Mouse (Mus musculus): ENCODE data around the gene Scamp2. TPM values are rescaled to one million over a fixed set of nuclear protein-coding genes. Genes with fewer than 3 reads are reported as not detected.
A peak's percentile ranks its signal among the peaks of the same experiment; 100 is the strongest.

The Scamp2 gene
- polyA plus RNA-seq, 1 experiment from 2014 or later: 58.2 TPM

GRCm38 (mm10) chr9:57618854-57619253 is 58.1 kb downstream of the Scamp2 start:
- Histone ChIP-seq H3K4me3 (ENCODE audit: low read depth, low read length) (no peak overlapping the region), H3K4me1 (replicated peaks; ENCODE audit: control insufficient read depth, insufficient read depth, low read length) (no peaks in the 10 kb centered on the region), H3K9me3 (ENCODE audit: control insufficient read depth, low read length) (no peaks in the 10 kb centered on the region), H3K4me2 (ENCODE audit: low read depth, low read length, severe bottlenecking) (no peak overlapping the region), H3K36me3 (ENCODE audit: control insufficient read depth, insufficient read depth, low read length) (no peaks in the 10 kb centered on the region), H3K27me3 (ENCODE audit: control insufficient read depth, insufficient read depth, low read length) (no peaks in the 10 kb centered on the region), H3K27ac (ENCODE audit: low read depth, low read length) (no peak overlapping the region), H3K9ac (ENCODE audit: low read length) (no peak overlapping the region)
- no peak for DNase-seq (ENCODE audit: low spot score)
- WGBS: 89% methylated on average over 8 of the region's 8 CpGs
- ATAC-seq (replicated peaks; ENCODE audit: low FRiP score): no peak

GRCm38 (mm10) chr9:57620674-57621073 is 59.9 kb downstream of the Scamp2 start, which contains the start of gene Lman1l:
Gene Lman1l, minus strand, starts transcription at chr9:57620774.
- Histone ChIP-seq H3K27ac (ENCODE audit: low read depth, low read length) (no peak within 1 kb of the TSS), H3K4me1 (replicated peaks; ENCODE audit: control insufficient read depth, insufficient read depth, low read length) (no peaks in the 10 kb centered on the region), H3K36me3 (ENCODE audit: control insufficient read depth, insufficient read depth, low read length) (no peaks in the 10 kb centered on the region; the same call in 1 of the 2 replicates), H3K27me3 (ENCODE audit: control insufficient read depth, insufficient read depth, low read length) (no peaks in the 10 kb centered on the region), H3K9me3 (ENCODE audit: control insufficient read depth, low read length) (no peaks in the 10 kb centered on the region), H3K9ac (ENCODE audit: low read length) (no peak within 1 kb of the TSS), H3K4me3 (ENCODE audit: low read depth, low read length) (no peak within 1 kb of the TSS), H3K4me2 (ENCODE audit: low read depth, low read length, severe bottlenecking) (no peak within 1 kb of the TSS)
- 91% methylated on average over 5 of the region's 5 CpGs for WGBS
- ATAC-seq (replicated peaks; ENCODE audit: low FRiP score) (no peak), DNase-seq (ENCODE audit: low spot score) (no peak)

DNA sequence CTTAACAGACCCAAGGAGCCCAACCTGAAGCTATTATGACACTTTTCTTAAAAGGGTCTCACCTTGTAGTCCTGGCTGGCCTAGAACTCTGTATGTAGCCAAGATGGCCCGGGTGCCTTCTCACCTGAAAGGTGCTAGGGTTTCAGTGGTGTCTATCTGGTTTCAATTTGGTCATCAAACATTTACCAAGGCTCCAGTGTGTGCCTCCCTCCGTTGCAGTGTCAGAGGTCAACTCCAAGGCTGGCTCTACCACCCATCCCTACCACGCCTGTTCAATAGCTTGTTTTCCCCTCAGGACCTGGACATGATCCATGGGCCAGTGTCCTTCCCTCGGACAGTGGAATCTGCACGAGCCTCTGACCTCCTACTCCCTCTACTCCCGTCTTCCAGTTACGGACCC is 63.6 kb downstream of the Scamp2 start:
- WGBS: 82% methylated on average over 7 of the region's 7 CpGs
- peaks cover 12% of the 10 kb centered on the region; the same call in 1 of the 2 replicates for H3K36me3 ChIP-seq (ENCODE audit: control insufficient read depth, insufficient read depth, low read length)
- no peaks in the 10 kb centered on the region for H3K27me3 ChIP-seq (ENCODE audit: control insufficient read depth, insufficient read depth, low read length)
- H3K9ac ChIP-seq (ENCODE audit: low read length): no peak overlapping the region
- no peak overlapping the region for H3K4me3 ChIP-seq (ENCODE audit: low read depth, low read length)
- no peaks in the 10 kb centered on the region for H3K9me3 ChIP-seq (ENCODE audit: control insufficient read depth, low read length)
- H3K27ac ChIP-seq (ENCODE audit: low read depth, low read length): no peak overlapping the region
- no peak for DNase-seq (ENCODE audit: low spot score)
- no peaks in the 10 kb centered on the region for H3K4me1 ChIP-seq (replicated peaks; ENCODE audit: control insufficient read depth, insufficient read depth, low read length)
- H3K4me2 ChIP-seq (ENCODE audit: low read depth, low read length, severe bottlenecking): no peak overlapping the region
- no peak for ATAC-seq (replicated peaks; ENCODE audit: low FRiP score)

DNA sequence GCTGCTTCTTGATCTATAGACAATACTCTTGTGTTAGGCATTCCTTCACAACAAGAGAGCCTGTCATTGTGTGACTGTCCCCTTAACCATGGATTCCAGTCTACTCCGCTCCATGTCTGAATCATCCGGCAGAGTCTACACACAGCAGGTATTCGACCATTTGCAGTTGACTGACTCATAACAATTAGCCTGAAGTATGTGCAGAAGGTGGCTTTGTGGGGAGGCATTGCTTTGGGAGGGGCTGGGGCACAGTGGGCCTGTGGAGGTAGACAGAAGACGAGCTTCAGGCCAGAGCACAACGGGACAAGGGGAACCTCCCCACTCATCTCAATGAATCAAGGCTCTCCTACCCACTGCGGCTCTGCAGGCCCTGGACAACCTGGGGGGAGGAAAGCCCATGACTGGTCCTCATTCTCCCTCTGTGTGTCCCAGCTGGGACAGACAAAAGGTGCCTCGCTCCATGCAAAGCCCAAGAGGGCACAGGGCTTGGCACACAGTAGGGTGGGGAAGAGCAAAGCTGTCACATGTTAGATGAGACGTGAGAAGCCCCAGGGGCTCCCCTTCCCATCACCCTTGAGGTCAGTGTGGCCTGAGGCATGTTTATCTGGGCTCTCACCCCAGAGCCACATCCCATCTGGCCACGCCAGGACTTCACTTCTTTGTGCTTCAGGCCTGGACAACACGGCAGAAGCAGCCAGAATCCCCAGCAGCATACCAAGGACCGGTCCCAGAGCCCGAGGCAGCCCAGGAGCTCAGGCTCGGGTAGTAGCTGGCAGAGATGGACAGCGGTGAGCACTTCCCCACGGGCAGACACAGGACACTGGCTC is 65.1 kb downstream of the Scamp2 start:
- Histone ChIP-seq H3K4me2 (ENCODE audit: low read depth, low read length, severe bottlenecking) (no peak overlapping the region), H3K9ac (ENCODE audit: low read length) (no peak overlapping the region), H3K4me3 (ENCODE audit: low read depth, low read length) (no peak overlapping the region), H3K27ac (ENCODE audit: low read depth, low read length) (no peak overlapping the region), H3K4me1 (replicated peaks; ENCODE audit: control insufficient read depth, insufficient read depth, low read length) (no peaks in the 10 kb centered on the region), H3K9me3 (ENCODE audit: control insufficient read depth, low read length) (no peaks in the 10 kb centered on the region), H3K36me3 (ENCODE audit: control insufficient read depth, insufficient read depth, low read length) (peaks cover 14% of the 10 kb centered on the region; the same call in 1 of the 2 replicates), H3K27me3 (ENCODE audit: control insufficient read depth, insufficient read depth, low read length) (no peaks in the 10 kb centered on the region)
- ATAC-seq (replicated peaks; ENCODE audit: low FRiP score) (no peak), DNase-seq (ENCODE audit: low spot score) (no peak)
- WGBS: 67% methylated on average over 15 of the region's 15 CpGs

DNA sequence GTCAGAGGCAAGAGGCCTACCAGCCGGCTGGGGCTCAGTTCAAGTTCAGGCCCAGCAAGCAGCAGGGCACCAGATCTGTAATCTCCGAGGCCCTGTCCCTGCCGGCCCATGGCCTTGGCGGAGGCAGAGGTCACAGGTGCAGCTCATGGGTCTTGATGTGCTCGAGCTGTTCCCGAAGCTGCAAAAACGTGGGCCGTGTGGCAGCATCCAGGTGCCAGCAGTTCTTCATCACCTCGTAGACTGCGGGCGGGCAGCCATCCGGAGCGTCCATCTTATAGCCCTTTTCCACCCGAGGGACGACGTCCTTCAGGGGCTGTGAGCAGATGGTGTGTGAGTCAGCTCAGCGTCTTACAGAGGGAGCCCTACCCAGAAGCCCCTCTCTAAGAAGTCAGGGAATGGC is 66.4 kb downstream of the Scamp2 start:
- Histone ChIP-seq H3K36me3 (ENCODE audit: control insufficient read depth, insufficient read depth, low read length) (peaks cover 14% of the 10 kb centered on the region; the same call in 1 of the 2 replicates), H3K4me1 (replicated peaks; ENCODE audit: control insufficient read depth, insufficient read depth, low read length) (no peaks in the 10 kb centered on the region), H3K27me3 (ENCODE audit: control insufficient read depth, insufficient read depth, low read length) (no peaks in the 10 kb centered on the region), H3K9ac (ENCODE audit: low read length) (no peak overlapping the region), H3K4me2 (ENCODE audit: low read depth, low read length, severe bottlenecking) (no peak overlapping the region), H3K4me3 (ENCODE audit: low read depth, low read length) (no peak overlapping the region), H3K9me3 (ENCODE audit: control insufficient read depth, low read length) (no peaks in the 10 kb centered on the region), H3K27ac (ENCODE audit: low read depth, low read length) (no peak overlapping the region)
- ATAC-seq (replicated peaks; ENCODE audit: low FRiP score) (no peak), DNase-seq (ENCODE audit: low spot score) (no peak)
- WGBS: 94% methylated on average over 17 of the region's 17 CpGs

- Histone ChIP-seq H3K27ac (ENCODE audit: low read depth, low read length) (no peak overlapping the region), H3K4me3 (ENCODE audit: low read depth, low read length) (no peak overlapping the region), H3K36me3 (ENCODE audit: control insufficient read depth, insufficient read depth, low read length) (peaks cover 14% of the 10 kb centered on the region; the same call in 1 of the 2 replicates), H3K9me3 (ENCODE audit: control insufficient read depth, low read length) (no peaks in the 10 kb centered on the region), H3K27me3 (ENCODE audit: control insufficient read depth, insufficient read depth, low read length) (no peaks in the 10 kb centered on the region), H3K9ac (ENCODE audit: low read length) (no peak overlapping the region), H3K4me2 (ENCODE audit: low read depth, low read length, severe bottlenecking) (no peak overlapping the region), H3K4me1 (replicated peaks; ENCODE audit: control insufficient read depth, insufficient read depth, low read length) (no peaks in the 10 kb centered on the region)
- ATAC-seq (replicated peaks; ENCODE audit: low FRiP score): no peak
- WGBS: 88% methylated on average over 11 of the region's 11 CpGs
- DNase-seq (ENCODE audit: low spot score): no peak
Measured at GRCm38 (mm10) chr9:57627892-57628291, 67.1 kb downstream of the Scamp2 start.

GRCm38 (mm10) chr9:57628717-57629116 is 68.0 kb downstream of the Scamp2 start:
- H3K9ac ChIP-seq (ENCODE audit: low read length): no peak overlapping the region
- no peaks in the 10 kb centered on the region for H3K27me3 ChIP-seq (ENCODE audit: control insufficient read depth, insufficient read depth, low read length)
- H3K4me3 ChIP-seq (ENCODE audit: low read depth, low read length): no peak overlapping the region
- 93% methylated on average over 12 of the region's 12 CpGs for WGBS
- no peaks in the 10 kb centered on the region for H3K9me3 ChIP-seq (ENCODE audit: control insufficient read depth, low read length)
- no peaks in the 10 kb centered on the region for H3K4me1 ChIP-seq (replicated peaks; ENCODE audit: control insufficient read depth, insufficient read depth, low read length)
- peaks cover 14% of the 10 kb centered on the region; the same call in 1 of the 2 replicates for H3K36me3 ChIP-seq (ENCODE audit: control insufficient read depth, insufficient read depth, low read length)
- H3K27ac ChIP-seq (ENCODE audit: low read depth, low read length): no peak overlapping the region
- no peak overlapping the region for H3K4me2 ChIP-seq (ENCODE audit: low read depth, low read length, severe bottlenecking)
- DNase-seq (ENCODE audit: low spot score): no peak
- ATAC-seq (replicated peaks; ENCODE audit: low FRiP score): no peak

- no peaks in the 10 kb centered on the region for H3K9me3 ChIP-seq (ENCODE audit: control insufficient read depth, low read length)
- H3K4me2 ChIP-seq (ENCODE audit: low read depth, low read length, severe bottlenecking): no peak overlapping the region
- H3K36me3 ChIP-seq (ENCODE audit: control insufficient read depth, insufficient read depth, low read length): peaks cover 14% of the 10 kb centered on the region; the same call in 1 of the 2 replicates
- peak; percentile 42 for ATAC-seq (replicated peaks; ENCODE audit: low FRiP score)
- H3K27ac ChIP-seq (ENCODE audit: low read depth, low read length): no peak overlapping the region
- H3K4me1 ChIP-seq (replicated peaks; ENCODE audit: control insufficient read depth, insufficient read depth, low read length): no peaks in the 10 kb centered on the region
- 68% methylated on average over 14 of the region's 14 CpGs for WGBS
- peak; percentile 88 for DNase-seq (ENCODE audit: low spot score)
- no peaks in the 10 kb centered on the region for H3K27me3 ChIP-seq (ENCODE audit: control insufficient read depth, insufficient read depth, low read length)
- H3K9ac ChIP-seq (ENCODE audit: low read length): no peak overlapping the region
- H3K4me3 ChIP-seq (ENCODE audit: low read depth, low read length): no peak overlapping the region
Measured at GRCm38 (mm10) chr9:57629118-57629874, 68.6 kb downstream of the Scamp2 start.
